Mouse (Mus musculus) left cerebral cortex, postnatal 25 days (tissue): Measurements from ENCODE around the gene Baiap2l1. TPM values are rescaled to one million over a fixed set of nuclear protein-coding genes. Genes with fewer than 3 reads are reported as not detected.

ENCODE experiments used
- DNase-seq, 2 experiments: peaks; one replicate each; pipeline ENCODE4 v3.0.0; 2022; ENCODE audit warnings: low spot score in 2 of 2, mixed read lengths in 1 of 2
- intact Hi-C: fragments of 180-260 bp; cut with DNase I; formaldehyde crosslinking; loops from one replicate; pipeline ENCODE4 v1.15.1; 2025
- total RNA-seq, 2 experiments: library from RNA; stranded (reverse); gene quantifications; 2 replicates each; pipeline ENCODE4 v1.2.3; 2021

Baiap2l1 gene
- total RNA-seq, 2 experiments from 2014 or later = 0.53 to 0.92 TPM

DNA sequence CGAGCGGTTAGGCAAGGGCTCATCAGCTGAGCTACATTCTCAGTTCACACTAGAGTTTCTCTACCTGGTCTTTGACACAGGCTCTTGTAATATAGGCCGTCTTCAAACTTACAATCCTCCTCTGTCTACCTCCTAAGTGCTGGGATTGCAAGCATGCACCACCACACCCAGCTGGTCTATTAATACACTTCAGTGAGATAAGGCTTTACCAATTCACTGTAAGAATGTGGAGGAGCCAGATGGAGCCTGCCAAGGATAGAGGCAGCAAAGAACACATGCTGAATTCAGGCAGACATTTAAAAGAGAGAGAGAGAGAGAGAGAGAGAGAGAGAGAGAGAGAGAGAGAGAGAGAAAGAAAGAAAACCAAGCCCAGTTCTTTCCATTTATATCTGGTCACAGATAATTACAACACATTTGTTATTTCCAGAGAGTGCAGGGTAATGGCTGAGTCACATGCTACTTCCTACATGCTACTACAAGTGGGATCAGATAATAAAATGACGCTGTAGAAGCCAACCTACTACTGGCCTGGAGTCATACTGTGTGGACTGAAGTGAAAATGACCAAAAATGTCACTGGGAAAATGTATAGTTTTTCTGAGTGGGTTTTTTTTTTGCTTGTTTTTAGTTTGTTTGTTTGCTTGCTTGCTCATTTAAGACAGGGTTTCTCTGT, 68.0 kb downstream of the Baiap2l1 start:
- peak; percentile 37 to 81 for DNase-seq
- intact Hi-C loops = no loop called here

DNA sequence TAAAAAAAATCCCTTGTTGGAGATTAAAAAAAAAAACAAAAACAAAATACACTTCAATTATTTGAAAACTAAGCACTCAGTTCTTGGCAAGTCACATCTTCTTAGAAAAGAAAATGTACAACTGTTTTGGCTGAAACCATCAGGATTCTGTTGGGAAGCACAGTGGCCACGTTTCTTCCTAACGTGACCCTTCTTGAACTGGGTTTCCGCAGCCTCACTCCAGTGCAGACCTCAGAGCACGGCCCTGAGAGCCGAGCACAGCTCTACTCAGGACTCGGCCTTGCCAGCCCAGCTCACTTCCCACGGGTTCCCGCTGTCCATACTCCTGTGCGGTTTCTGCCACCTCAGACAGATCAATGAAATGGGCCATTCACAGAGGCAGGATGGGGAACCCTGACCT, 69.5 kb downstream of the Baiap2l1 start:
- DNase-seq = no peak
- intact Hi-C loops = no loop called here

DNA sequence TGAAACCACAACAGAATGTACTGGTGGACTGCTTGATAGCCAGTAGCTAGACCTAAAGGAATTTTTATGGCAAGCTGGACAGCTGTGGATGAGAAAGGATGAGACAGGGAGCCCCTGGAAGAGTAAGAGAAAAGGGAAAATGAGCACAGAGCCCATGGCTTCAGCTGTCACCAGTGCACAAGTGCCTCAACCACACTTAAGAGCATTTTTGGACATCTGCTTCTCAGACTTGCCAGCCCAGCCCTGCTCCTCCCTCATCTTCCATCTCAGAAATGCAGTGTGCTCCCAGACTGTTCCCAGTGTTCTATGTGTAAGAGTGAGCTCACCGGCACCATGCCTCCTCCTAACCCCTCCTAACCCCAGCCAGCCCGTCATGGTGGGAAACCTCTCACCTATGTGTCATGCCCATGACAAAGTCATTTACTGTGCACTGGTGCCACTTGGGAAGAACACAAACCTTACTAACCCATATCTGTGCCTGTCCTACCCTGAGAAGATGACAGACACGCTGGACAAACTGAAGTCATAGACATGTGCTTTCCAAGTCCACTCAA, 70.6 kb downstream of the Baiap2l1 start:
- no peak for DNase-seq
- intact Hi-C loops = no loop called here

DNA sequence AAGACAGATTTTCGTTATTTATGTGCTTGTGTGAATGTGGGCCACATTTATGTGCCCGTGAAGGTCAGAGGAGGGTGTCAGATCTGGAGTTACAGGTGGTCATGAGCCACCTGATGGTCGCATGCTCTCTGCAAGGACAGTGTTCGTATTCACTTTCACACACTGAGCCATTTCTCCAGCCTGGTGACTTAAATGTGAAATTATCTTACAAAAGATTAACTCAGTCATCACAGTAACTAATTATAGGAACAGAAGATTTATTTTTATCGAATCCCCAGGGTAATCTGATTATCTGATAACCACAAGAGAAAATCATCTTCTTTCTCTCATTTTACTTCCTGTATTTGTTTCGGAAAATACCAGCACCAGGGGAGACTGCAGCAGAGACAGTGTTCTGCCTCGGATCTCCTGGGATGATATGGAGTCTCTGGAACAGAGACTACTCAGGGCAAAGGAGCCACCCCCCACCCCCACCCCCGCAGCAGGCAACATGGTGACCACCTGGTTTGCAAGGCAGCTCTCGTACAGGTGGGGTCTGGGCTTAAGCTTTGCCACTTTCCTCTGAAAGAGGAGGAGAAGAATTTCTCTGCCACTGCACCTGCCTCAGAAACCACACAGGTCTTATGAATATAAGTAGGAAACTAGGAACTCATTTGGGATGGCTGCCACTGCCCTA, 71.2 kb downstream of the Baiap2l1 start:
- intact Hi-C loops = no loop called here
- DNase-seq = no peak

DNA sequence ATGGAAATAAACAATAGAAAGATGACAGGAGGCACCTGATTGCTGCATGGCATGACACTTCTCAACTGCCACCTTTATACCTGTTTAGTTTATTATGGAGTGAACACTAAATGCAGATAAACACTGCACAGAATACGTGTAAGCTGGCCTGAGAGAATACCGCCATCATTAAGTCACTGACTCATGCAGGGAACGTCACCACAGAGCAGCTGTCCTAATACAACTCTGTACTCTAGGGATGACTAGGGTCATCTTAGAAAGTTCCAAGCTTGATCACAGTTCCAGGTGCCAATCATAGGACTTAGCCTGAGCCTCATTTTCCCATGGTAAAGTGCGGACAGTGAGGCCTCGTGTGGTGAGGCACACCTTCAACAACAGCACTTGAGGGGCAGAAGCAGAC, 73.3 kb downstream of the Baiap2l1 start:
- intact Hi-C loops = no loop called here

DNA sequence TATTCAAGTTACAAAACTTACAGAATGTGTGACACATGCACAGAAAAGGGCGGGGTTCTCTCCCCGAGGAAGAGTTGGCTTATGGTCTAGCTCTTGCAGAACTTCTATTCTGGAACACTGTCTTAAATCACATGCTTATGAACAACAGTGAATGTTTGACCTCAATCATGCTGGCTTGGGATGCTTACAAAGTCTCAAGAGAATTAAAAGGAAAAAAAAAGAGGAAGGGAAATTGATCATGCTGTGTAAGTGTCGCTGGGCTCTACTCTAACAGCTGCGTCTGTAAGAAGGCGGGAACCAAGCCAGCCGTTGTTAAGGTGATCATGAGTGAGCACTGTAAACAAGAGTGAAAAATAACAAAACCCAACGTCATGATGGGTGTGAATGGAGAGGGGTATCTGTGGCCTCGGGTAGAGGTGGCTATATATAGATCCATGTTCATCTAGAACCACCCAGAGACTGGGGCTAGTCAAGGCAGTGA, 74.3 kb downstream of the Baiap2l1 start:
- DNase-seq = no peak
- intact Hi-C loops = no loop called here

More for the DNA sequence above, 73.3 kb downstream of the Baiap2l1 start:
- no peak for DNase-seq

DNA sequence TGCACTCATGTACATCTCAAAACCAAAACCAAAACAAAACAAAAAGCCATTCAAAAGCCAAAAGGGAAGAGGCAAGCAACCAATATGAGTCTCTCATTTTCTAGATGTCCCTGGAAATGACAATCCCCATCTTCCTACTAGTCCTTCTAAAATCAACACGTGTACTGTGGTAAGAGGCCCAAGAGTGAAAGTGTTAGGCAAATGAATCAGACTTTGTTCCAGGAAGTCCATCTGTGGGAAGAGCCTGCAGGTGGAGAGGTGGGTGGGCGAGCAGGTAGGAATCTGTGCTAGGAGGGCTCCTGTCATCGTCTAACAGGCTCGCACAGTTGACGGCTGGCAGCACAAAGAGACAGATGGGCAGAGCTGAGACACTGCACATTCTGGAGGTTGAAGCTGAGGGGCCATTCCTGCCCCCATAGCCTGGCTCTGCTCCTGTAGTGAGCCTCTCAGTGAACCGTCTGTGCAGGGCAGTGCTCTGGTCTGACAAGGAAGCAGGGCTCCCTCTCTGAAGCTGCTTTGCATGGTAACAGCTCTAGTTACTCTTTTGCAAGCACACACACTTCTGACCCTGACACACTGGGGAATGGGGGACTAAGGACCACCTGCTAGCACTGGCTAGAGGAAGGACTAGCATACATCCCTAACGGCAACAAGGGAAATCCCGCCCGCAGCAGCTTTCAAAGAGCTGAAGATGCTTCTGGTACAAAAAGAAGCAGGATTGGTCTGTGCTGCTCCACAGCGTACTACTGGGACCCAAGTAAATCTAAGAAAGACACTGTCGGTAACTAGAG, 75.2 kb downstream of the Baiap2l1 start:
- DNase-seq = peak in 1 of 2 experiments; percentile 31
- intact Hi-C loops = no loop called here

DNA sequence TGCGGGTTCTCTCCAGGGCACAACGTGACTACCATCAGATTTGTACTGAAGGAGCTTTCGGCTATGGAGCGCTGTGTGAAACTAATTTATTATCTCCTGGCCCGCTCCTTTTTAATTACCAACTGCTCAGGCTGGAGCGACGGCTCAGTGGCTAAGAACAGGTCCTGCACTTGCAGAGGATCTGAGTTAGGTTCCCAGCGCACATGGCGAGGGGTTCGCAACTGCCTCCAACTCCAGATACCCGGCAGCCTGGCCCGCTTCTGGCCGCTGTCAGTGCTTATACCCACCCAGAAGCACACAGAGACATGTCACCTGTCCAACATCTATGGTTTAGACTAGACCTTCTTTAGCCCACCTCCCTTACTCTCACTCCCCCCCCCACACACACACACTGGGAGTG, 78.0 kb downstream of the Baiap2l1 start:
- no peak for DNase-seq
- intact Hi-C loops = no loop called here

DNA sequence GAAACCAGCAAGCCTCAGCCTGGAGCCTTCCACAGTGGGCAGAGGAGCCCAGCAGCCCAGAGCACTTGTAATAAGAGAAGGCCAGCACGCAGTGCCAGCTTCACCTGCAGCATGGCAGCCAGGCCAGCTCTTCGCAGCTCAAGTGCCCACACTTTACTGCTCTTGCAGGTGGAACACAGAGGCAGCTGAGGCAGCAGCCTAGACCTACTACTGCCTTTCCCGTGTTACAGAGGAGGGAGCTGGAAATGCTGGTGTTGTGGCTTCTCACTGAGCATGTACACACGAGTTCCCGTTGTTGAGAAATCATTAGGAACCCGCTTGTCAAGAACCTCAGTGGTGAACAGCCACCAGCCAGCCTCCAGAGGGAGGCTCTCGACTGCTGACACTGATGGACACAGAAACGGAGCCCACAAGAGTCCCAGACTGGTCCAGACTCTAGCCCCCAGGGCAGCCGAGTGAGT, 78.8 kb downstream of the Baiap2l1 start:
- intact Hi-C loops = no loop called here
- DNase-seq = no peak

DNA sequence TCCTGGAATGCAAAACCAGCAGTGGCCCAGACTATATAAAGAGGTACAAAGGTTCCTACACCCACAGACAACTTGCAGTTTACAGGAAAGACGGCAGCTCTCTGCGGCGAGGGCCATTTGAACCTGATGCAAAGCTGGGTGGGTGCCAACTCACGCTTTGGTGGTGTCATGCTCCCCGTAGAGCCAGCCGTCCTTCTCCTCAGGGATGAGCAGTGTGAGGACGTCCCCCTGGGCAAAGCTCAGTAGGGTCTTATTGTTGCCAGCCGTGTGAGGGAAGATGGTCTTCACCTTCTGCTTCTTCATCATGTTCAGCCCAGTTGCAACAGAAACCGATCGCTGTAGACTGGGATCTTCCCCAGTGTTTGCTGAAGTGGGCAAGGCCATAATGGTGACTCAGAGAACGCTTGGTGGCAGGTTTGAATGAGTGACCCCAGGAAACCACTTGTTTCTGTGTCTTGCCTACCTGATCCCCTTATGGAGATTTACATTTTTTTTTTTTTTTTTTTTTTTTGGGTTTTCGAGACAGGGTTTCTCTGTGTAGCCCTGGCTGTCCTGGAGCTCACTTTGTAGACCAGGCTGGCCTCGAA, 79.4 kb downstream of the Baiap2l1 start:
- DNase-seq = no peak
- intact Hi-C loops = no loop called here

DNA sequence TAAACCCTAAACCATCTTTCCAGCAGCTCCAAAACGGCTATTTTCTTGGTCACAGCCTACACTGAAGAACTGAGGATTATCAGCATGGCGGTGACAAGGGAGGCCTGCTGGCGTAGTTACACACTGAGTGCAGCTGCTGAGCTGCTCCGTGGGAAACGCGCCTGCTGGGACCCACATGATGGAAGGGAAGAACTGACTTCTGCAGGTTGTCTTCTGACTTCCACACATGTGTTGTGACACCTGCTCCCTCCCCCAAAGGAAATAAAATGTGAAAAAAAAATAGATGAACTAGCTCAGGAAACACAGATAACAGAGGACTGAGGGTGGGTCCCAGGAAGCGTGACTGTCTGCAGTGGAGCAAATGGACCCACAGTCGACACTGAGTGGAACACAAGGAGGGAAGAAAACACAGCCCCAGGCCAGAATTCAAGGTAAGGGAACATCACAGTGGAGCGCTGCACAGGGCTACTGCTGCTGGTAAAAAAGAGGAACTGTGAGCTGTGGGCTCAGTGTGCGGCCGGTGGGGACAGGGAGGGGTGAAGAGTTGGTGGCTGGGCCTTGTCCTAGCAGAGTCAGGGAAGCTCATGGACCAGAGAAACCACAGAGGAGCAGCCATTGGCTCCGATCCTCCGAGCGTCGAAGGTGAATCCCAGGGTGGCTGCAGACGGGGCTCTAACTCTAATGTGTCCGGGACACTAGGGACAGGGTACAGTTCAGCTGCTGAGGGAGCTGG, 80.8 kb downstream of the Baiap2l1 start:
- no peak for DNase-seq
- intact Hi-C loops = no loop called here

DNA sequence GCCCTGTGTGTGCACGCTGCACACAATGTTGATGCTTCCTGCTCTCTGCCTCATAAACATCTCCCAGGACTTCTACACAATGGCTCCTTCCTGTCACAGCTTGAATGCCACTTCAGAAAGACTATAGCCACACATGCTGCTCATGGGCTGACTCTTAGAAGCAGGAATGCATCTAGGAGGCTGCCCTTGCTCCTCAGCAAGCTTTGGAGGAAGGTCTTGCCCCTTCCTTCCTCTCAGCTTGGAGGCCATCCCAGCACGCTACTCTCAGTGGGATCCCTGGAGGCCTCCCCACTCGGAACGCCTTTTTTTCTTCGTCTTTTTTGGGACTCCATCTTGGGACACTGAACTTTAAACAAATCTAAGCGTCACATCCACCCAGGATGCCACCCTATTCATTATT, 83.0 kb downstream of the Baiap2l1 start:
- DNase-seq = no peak
- intact Hi-C loops = no loop called here

DNA sequence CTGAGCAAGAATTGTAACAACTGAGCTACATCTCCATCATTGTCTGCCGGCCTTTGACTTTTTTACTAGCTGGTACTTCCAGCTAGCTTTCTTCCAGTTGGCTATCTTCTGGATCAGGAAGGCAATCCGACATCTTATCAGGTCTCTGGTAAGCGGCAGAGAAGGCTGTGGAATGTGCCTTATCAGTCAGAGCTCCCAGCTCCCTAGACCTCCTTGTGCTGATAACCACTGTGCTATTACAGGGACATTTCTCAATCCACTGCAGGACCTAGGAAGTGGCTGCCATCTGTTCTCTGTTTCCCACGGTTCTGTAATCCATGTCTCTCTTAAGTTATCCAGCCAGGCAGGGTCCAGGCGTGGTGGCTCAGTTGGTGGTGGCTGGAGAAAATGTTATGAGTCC, 86.1 kb downstream of the Baiap2l1 start:
- no peak for DNase-seq
- intact Hi-C loops = no loop called here

DNA sequence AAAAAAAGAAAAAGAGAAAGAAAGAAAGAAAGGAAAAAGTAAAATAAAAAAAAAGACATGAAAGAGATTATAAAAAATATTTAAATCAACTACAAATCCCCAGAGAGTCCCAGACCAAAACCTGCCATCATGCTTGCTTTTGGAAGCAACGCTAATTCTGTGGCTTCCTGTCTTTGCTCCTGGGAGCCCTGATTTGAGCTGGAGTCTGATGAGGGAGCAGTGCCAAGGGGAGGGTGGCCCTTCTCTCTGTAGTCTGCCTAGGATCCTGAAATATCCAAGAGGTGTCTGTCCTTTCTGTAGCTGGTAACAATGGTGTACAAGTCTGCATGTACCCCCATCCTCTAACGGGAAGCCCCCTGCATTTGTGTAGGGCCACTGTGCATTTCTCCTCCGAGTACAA, 86.8 kb downstream of the Baiap2l1 start:
- intact Hi-C loops = no loop called here
- DNase-seq = no peak

DNA sequence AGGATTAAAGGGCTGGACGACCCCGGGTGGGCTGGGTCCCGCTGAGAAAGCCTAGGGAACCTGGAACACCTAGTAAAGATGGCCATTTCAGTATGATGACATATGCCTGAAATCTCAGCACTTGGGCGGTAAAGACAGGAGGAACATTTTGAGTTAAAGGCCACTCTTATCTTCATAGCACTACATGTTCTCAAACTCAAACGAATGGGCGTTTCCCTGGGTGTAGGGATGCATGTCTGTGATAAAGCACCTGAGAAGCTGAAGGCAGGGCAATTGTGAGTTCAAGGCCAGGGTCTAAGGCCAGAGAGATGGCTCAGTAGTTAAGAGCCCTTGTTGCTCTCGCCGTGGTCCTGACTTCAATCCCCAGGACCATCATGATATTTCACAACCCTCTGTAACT, 87.5 kb downstream of the Baiap2l1 start:
- DNase-seq = no peak
- intact Hi-C loops = no loop called here

DNA sequence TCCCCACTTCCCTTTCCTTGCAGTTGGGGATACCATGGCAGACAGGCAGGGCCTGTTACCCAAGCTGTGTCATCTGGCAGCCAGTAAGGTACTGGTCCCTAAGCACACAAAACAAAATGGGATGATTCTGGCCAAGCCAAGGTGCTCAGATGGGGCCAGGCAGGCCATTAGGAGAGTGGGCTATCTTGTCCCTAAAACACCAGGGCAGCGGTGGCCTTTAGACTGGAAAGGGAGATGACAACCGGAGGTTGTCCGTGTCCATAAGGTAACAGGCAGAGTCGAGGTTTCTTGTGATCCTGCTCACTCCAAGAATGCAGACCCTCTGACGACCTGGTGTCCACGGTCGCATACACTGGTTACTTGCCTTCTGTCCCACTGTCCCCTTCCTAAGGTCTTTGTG, 88.0 kb downstream of the Baiap2l1 start:
- no peak for DNase-seq
- intact Hi-C loops = no loop called here

DNA sequence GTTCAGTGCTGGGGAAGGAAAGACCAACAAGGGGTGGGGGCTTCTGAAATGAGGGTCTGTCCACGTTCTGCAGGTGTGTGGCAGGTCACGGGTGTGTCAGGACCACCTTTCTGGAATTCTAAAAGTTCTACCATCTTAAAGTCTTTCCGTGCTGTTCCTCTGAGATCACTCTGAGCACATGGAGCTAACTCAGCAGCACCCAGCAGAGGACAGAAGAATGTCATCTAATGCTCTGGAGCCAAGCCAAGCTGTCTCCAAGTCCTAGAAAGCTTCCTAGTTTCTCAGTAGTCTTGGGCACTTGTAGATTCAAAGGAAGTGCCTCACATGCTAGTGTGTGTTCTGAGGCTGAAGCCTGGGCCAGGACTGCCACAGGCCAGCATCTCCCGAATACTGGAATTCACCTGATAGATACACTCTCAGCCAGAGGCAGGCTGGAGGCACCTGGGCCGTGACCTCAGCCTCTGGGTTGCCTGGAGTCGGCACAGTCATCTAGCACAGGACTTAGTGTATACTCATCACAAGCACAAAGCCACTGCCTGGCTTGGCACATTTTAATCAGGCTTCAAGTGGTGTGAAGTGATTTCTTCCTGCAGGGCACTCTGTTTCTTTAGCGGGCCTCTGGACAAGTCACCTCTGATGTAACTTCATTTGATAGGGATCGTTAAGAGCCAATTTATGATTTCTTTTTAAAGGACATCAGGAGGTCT, 90.2 kb downstream of the Baiap2l1 start:
- peak; percentile 65 to 74 for DNase-seq
- intact Hi-C loops = no loop called here

DNA sequence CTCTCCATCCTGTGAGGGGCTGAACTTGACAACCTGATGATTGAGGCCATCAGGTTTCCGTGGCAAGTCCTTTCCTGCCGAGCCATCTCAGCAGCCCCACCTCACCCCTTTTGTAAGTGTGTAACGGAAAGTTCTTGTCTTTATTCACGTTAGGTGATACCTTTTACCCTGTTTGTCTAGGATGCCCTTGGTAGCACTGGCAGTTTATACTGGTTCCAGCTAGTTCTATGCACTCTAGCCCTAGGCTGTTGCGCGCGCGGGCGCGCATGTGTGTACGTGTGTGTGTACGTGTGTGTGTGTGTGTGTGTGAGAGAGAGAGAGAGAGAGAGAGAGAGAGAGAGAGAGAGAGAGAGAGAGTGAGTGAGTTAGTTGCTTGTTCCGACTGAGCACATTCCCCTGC, 94.4 kb downstream of the Baiap2l1 start:
- intact Hi-C loops = no loop called here
- no peak for DNase-seq

DNA sequence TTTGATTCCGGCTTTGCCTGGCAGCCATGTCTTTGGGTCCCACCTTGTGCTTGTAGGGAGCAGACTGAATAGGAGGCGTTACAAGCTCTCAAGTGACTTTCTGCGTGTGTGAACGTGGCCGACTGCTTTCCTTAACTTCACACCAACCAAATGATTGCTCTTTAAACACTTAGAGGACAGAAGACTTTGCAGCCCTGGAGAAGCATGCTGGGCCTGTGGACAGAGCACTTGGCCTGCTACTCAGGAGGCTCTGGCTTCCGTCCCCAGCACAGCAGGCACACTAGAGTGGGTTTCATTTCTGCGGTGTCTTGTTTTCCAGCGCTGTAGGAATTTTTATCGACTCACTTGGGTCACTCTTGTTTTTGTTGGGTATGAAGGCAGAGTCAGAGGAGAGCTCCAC, 94.8 kb downstream of the Baiap2l1 start:
- intact Hi-C loops = no loop called here
- DNase-seq = no peak
